In the genomic region with DNA sequence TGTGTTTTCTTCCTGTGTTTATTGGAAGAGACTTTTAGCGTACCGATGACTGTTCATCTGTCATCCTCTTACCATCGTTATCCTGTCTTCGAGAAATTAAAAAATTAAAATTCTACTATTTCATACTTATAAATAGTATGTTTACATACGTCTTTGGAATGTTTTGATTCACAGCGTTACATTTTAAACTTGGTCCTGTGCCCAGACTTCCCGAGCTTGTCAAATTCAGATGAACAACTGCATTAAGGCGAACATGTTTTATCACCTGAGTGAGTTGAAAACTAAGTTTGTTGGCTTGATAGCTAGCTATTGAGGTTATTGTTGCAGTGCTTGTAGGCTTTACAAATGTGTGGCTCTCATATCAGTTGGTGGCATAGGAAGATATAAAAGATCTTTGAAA, we compare ENCODE assay signal across 8 mouse cellular contexts. TPM values are rescaled to one million over a fixed set of nuclear protein-coding genes. Genes with fewer than 3 reads are reported as not detected.
DNase-seq lines count a peak whose midpoint lies in the region; ATAC-seq and TF ChIP-seq lines count a peak whose summit lies in the region.

No protein-coding gene starts in this region.

- H3K9ac ChIP-seq in kidney, postnatal 0 days (ENCODE audit: low read depth, low read length), result peak overlapping the region; percentile 78
- peak overlapping the region; percentile 86 for H3K9ac ChIP-seq in hindbrain, embryonic 16.5 days (ENCODE audit: low read depth, low read length)
- peak overlapping the region; percentile 68 for H3K9ac ChIP-seq in midbrain, postnatal 0 days (replicated peaks; ENCODE audit: low read length, poor library complexity, severe bottlenecking)

- H3K4me1 ChIP-seq in kidney, postnatal 0 days (replicated peaks; ENCODE audit: insufficient read depth, low read length), result no peaks in the 10 kb centered on the region; the same call in 1 of the 2 replicates
- peaks cover 5% of the 10 kb centered on the region for H3K4me1 ChIP-seq in hindbrain, embryonic 16.5 days (ENCODE audit: control insufficient read depth, insufficient read depth, low read depth, low read length)
- peaks cover 5% of the 10 kb centered on the region; the same call in 1 of the 2 replicates for H3K4me1 ChIP-seq in midbrain, postnatal 0 days (ENCODE audit: insufficient read depth, low read length)

- TF ChIP-seq CTCF in kidney, postnatal 0 days (IDR thresholded peaks at IDR 0.05; ENCODE audit: low read depth), result no peak
- no peak for TF ChIP-seq CTCF in midbrain, postnatal 0 days (IDR thresholded peaks at IDR 0.05)

- no peak for DNase-seq in kidney, postnatal 0 days (ENCODE audit: low spot score)
- no peak for DNase-seq in kidney, adult 18-20 months
- peak; percentile 10 for DNase-seq in c-Kit-positive CD71-positive TER-119-negative erythroid progenitor cells, embryonic 14.5 days (ENCODE audit: low read depth)
- no peak for DNase-seq in midbrain, postnatal 0 days (ENCODE audit: low spot score)
- DNase-seq in ovary, postnatal 14 days (ENCODE audit: low spot score), result no peak
- no peak for DNase-seq in right cerebral cortex, adult 2 months (ENCODE audit: low spot score in 2 of 2)

- peak overlapping the region; percentile 71 for H3K4me2 ChIP-seq in kidney, postnatal 0 days (ENCODE audit: low read length)
- peak overlapping the region; percentile 68 for H3K4me2 ChIP-seq in hindbrain, embryonic 16.5 days (ENCODE audit: low read length)
- H3K4me2 ChIP-seq in midbrain, postnatal 0 days (ENCODE audit: low read depth, low read length, poor library complexity, severe bottlenecking), result peak overlapping the region; percentile 68

- H3K4me3 ChIP-seq in kidney, postnatal 0 days (replicated peaks; ENCODE audit: low read depth, low read length), result peak overlapping the region; percentile 64
- peak overlapping the region; percentile 83 for H3K4me3 ChIP-seq in hindbrain, embryonic 16.5 days (ENCODE audit: low read length)
- peak overlapping the region; percentile 67 for H3K4me3 ChIP-seq in midbrain, postnatal 0 days (ENCODE audit: low read depth, low read length)

- peak overlapping the region; percentile 85; the same call in 1 of the 2 replicates for H3K27ac ChIP-seq in kidney, postnatal 0 days
- peak overlapping the region; percentile 87; the same call in 1 of the 2 replicates for H3K27ac ChIP-seq in hindbrain, embryonic 16.5 days (ENCODE audit: low read depth, low read length)
- H3K27ac ChIP-seq in midbrain, postnatal 0 days (ENCODE audit: low read depth, low read length), result peak overlapping the region; percentile 83; the same call in 1 of the 2 replicates

- H3K36me3 ChIP-seq in kidney, postnatal 0 days (ENCODE audit: insufficient read depth, low read length), result peaks cover 5% of the 10 kb centered on the region; the same call in 1 of the 2 replicates
- 0 out of 2 replicates have a peak, but pooled peaks cover 2% of the 10 kb centered on the region for H3K36me3 ChIP-seq in hindbrain, embryonic 16.5 days (ENCODE audit: control insufficient read depth, insufficient read depth, low read length)
- H3K36me3 ChIP-seq in midbrain, postnatal 0 days (ENCODE audit: insufficient read depth, low read length), result no peaks in the 10 kb centered on the region

- 22% methylated on average over 8 of the region's 8 CpGs for WGBS in kidney, postnatal 0 days
- 41% methylated on average over 8 of the region's 8 CpGs for WGBS in hindbrain, embryonic 16.5 days
- WGBS in midbrain, postnatal 0 days, result 44% methylated on average over 8 of the region's 8 CpGs

- ATAC-seq in kidney, postnatal 0 days (replicated peaks; ENCODE audit: low FRiP score, low read depth), result no peak
- ATAC-seq in hindbrain, embryonic 16.5 days, result no peak
- ATAC-seq in midbrain, postnatal 0 days (ENCODE audit: low FRiP score), result no peak; the same call in 1 of the 2 replicates
- no peak for ATAC-seq in CD4-positive, CD25-positive, alpha-beta regulatory T cell, adult 4 months

- H3K27me3 ChIP-seq in kidney, postnatal 0 days (ENCODE audit: insufficient read depth, low read length), result no peaks in the 10 kb centered on the region
- H3K27me3 ChIP-seq in hindbrain, embryonic 16.5 days (replicated peaks; ENCODE audit: control insufficient read depth, insufficient read depth, low read length), result no peaks in the 10 kb centered on the region
- no peaks in the 10 kb centered on the region for H3K27me3 ChIP-seq in midbrain, postnatal 0 days (ENCODE audit: insufficient read depth, low read length)

- no peaks in the 10 kb centered on the region for H3K9me3 ChIP-seq in kidney, postnatal 0 days (replicated peaks; ENCODE audit: low read length)
- H3K9me3 ChIP-seq in hindbrain, embryonic 16.5 days (ENCODE audit: control insufficient read depth, low read length), result no peaks in the 10 kb centered on the region
- no peaks in the 10 kb centered on the region for H3K9me3 ChIP-seq in midbrain, postnatal 0 days (ENCODE audit: low read length)

RNA-seq across cellular contexts. Expression of a gene that starts 0.7 kb away (rescaled TPM):
- polyA plus RNA-seq in kidney, postnatal 0 days (2015; fragmentation: Nextera tagmentation; extraction: Ambion mirVana), result 18.2 and 20.0 TPM in 2 replicates
- 20.9 and 21.1 TPM in 2 replicates for polyA plus RNA-seq in hindbrain, embryonic 16.5 days (2015; fragmentation: Nextera tagmentation; extraction: Ambion mirVana)
- 29.5 and 34.9 TPM in 2 replicates for total RNA-seq in midbrain, postnatal 0 days (2014; rRNA removed)
- polyA plus RNA-seq in midbrain, postnatal 0 days (2015; fragmentation: Nextera tagmentation; extraction: Ambion mirVana), result 16.7 and 17.3 TPM in 2 replicates
- polyA plus RNA-seq in CD4-positive, CD25-positive, alpha-beta regulatory T cell, adult 4 months (2017; shearing (Covaris generic)), result 10 to 100 TPM; 60.2 to 85.7 TPM

RNA-seq across cellular contexts. Expression of a gene that starts 14.4 kb away (rescaled TPM):
- not detected in 2 replicates for polyA plus RNA-seq in kidney, postnatal 0 days (2015; fragmentation: Nextera tagmentation; extraction: Ambion mirVana)
- 0.84 and 1.1 TPM in 2 replicates for polyA plus RNA-seq in hindbrain, embryonic 16.5 days (2015; fragmentation: Nextera tagmentation; extraction: Ambion mirVana)
- 2.0 and 3.9 TPM in 2 replicates for total RNA-seq in midbrain, postnatal 0 days (2014; rRNA removed)
- polyA plus RNA-seq in midbrain, postnatal 0 days (2015; fragmentation: Nextera tagmentation; extraction: Ambion mirVana), result 0.74 and 0.98 TPM in 2 replicates
- polyA plus RNA-seq in CD4-positive, CD25-positive, alpha-beta regulatory T cell, adult 4 months (2017; shearing (Covaris generic)), result 1 to 10 TPM in 1 of 2 experiments, under 1 TPM in 1; 0.32 to 1.1 TPM
